In the genomic region with DNA sequence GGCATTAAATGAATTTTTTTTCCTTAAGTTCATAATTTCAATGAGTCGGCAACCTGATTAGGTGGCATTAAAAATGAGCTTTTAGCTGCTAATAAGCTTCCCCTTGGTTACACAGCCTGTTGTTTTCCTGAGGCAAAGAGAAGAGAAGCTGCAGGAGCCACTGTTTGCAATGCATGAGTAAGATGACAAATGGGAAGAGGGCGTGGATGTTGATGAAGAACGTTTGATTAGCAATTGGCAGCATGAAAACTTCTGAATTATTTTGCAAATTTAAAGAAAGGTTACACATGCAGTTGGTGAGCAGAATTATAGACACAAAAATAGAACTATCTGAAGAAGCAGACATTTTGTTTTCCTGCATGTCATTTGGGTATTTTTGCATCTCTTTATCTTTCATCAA, we compare ENCODE assay signal across 25 mouse cellular contexts.
A peak's percentile ranks its signal among the peaks of the same experiment; 100 is the strongest.
DNase-seq lines count a peak whose midpoint lies in the region; ATAC-seq and TF ChIP-seq lines count a peak whose summit lies in the region.
"Had no signal": no experiment of that assay in that cellular context is flagged by ENCODE, and none has a peak within 500 bp of the region (broad histone marks: within the 10 kb centered on the region; RNA-seq: fewer than 3 reads in every experiment).

No protein-coding gene starts in this region.

- H3K9me3 ChIP-seq in forebrain, postnatal 0 days (ENCODE audit: low read length) = no peaks in the 10 kb centered on the region
- no peaks in the 10 kb centered on the region for H3K9me3 ChIP-seq in forebrain, embryonic 10.5 days
- H3K9me3 ChIP-seq: embryonic facial prominence, embryonic 10.5 days; embryonic facial prominence, embryonic 13.5 days; heart, embryonic 12.5 days; heart, embryonic 15.5 days had no signal

- DNase-seq in forebrain, postnatal 0 days = peak; percentile 34
- DNase-seq in forebrain, embryonic 10.5 days (ENCODE audit: extremely low spot score, low spot score) = no peak
- DNase-seq in layer of hippocampus, adult 18-20 months (ENCODE audit: low spot score in 2 of 2) = peak; percentile 23 to 76
- DNase-seq in layer of hippocampus, postnatal 25 days (ENCODE audit: extremely low spot score in 1 of 2, low spot score in 1 of 2) = no peak
- peak; percentile 9 to 31 for DNase-seq in layer of hippocampus, adult 8-10 months (ENCODE audit: low spot score in 2 of 2)
- DNase-seq in cerebellum, postnatal 36 days = no peak
- DNase-seq in urinary bladder, postnatal 25 days (ENCODE audit: low spot score) = no peak
- DNase-seq: adrenal gland, adult 8-10 months; adrenal gland, postnatal 25 days; cerebellum, adult 2 months; cerebellum, adult 9-11 months; cerebellum, postnatal 25 days; embryo, embryonic 11 days; gastrocnemius, postnatal 25 days; heart, adult 18-20 months; heart, postnatal 10 days; heart, postnatal 36 days had no signal

- H3K4me3 ChIP-seq in forebrain, postnatal 0 days (ENCODE audit: low read depth, low read length) = no peak overlapping the region
- H3K4me3 ChIP-seq in forebrain, embryonic 10.5 days = no peak overlapping the region
- H3K4me3 ChIP-seq: embryonic facial prominence, embryonic 10.5 days; embryonic facial prominence, embryonic 13.5 days; erythroblast, embryonic 14.5 days; heart, embryonic 12.5 days; heart, embryonic 15.5 days had no signal

- H3K27me3 ChIP-seq in forebrain, postnatal 0 days (ENCODE audit: insufficient read depth, low read length) = no peaks in the 10 kb centered on the region
- H3K27me3 ChIP-seq in forebrain, embryonic 10.5 days (ENCODE audit: poor library complexity, severe bottlenecking) = no peaks in the 10 kb centered on the region
- H3K27me3 ChIP-seq: embryonic facial prominence, embryonic 13.5 days; heart, embryonic 12.5 days; heart, embryonic 15.5 days had no signal

- H3K4me2 ChIP-seq in forebrain, postnatal 0 days (ENCODE audit: low read depth) = no peak overlapping the region
- H3K4me2 ChIP-seq: embryonic facial prominence, embryonic 13.5 days; heart, embryonic 12.5 days; heart, embryonic 15.5 days; hindbrain, embryonic 14.5 days had no signal

- no peak for TF ChIP-seq CTCF in forebrain, postnatal 0 days (IDR thresholded peaks at IDR 0.05; ENCODE audit: low read depth)

- WGBS in forebrain, postnatal 0 days = 37% methylated on average over 3 of the region's 3 CpGs
- WGBS in forebrain, embryonic 10.5 days = 67% methylated on average over 3 of the region's 3 CpGs

- ATAC-seq in forebrain, postnatal 0 days = no peak
- ATAC-seq: CD4-positive, CD25-positive, alpha-beta regulatory T cell, adult 4 months; intestine, postnatal 0 days had no signal

- no peaks in the 10 kb centered on the region for H3K4me1 ChIP-seq in forebrain, postnatal 0 days (ENCODE audit: insufficient read depth)
- no peaks in the 10 kb centered on the region for H3K4me1 ChIP-seq in forebrain, embryonic 10.5 days
- H3K4me1 ChIP-seq: embryonic facial prominence, embryonic 10.5 days; embryonic facial prominence, embryonic 13.5 days; heart, embryonic 12.5 days; heart, embryonic 15.5 days had no signal

- no peak overlapping the region for H3K27ac ChIP-seq in forebrain, postnatal 0 days (ENCODE audit: low read depth, low read length)
- no peak overlapping the region for H3K27ac ChIP-seq in forebrain, embryonic 10.5 days
- H3K27ac ChIP-seq: embryonic facial prominence, embryonic 10.5 days; embryonic facial prominence, embryonic 13.5 days; heart, embryonic 15.5 days; hindbrain, embryonic 14.5 days had no signal

- H3K36me3 ChIP-seq in forebrain, postnatal 0 days (ENCODE audit: insufficient read depth) = no peaks in the 10 kb centered on the region
- H3K36me3 ChIP-seq in forebrain, embryonic 10.5 days (replicated peaks) = no peaks in the 10 kb centered on the region
- H3K36me3 ChIP-seq: embryonic facial prominence, embryonic 10.5 days; embryonic facial prominence, embryonic 13.5 days; heart, embryonic 12.5 days; heart, embryonic 15.5 days had no signal

- no peak overlapping the region for H3K9ac ChIP-seq in forebrain, postnatal 0 days
- H3K9ac ChIP-seq: embryonic facial prominence, embryonic 13.5 days; heart, embryonic 12.5 days; heart, embryonic 15.5 days; hindbrain, embryonic 14.5 days had no signal

Comparison
In these comparisons a context has a peak if more than half of its experiments do, and no peak if none do; other contexts are left out.
1. DNase-seq: peak in forebrain, postnatal 0 days (single experiment), layer of hippocampus, adult 18-20 months (2 of 2) and layer of hippocampus, adult 8-10 months (2 of 2); none in forebrain, embryonic 10.5 days (single experiment), layer of hippocampus, postnatal 25 days (0 of 2), cerebellum, postnatal 36 days (0 of 2) and urinary bladder, postnatal 25 days (single experiment).